Mouse (Mus musculus) heart, postnatal 0 days (tissue): ENCODE data around the gene Zbtb41.

Experiments
- CTCF ChIP-seq: IDR thresholded peaks from 2 replicates; pipeline ENCODE4 v1.5.1; 2016; ENCODE audit warnings: antibody characterized with exemption, control low read depth, low read depth
- EP300 ChIP-seq: IDR thresholded peaks from 2 replicates; pipeline ENCODE4 v1.6.1; 2016; ENCODE audit warnings: antibody characterized with exemption, low read depth

DNA sequence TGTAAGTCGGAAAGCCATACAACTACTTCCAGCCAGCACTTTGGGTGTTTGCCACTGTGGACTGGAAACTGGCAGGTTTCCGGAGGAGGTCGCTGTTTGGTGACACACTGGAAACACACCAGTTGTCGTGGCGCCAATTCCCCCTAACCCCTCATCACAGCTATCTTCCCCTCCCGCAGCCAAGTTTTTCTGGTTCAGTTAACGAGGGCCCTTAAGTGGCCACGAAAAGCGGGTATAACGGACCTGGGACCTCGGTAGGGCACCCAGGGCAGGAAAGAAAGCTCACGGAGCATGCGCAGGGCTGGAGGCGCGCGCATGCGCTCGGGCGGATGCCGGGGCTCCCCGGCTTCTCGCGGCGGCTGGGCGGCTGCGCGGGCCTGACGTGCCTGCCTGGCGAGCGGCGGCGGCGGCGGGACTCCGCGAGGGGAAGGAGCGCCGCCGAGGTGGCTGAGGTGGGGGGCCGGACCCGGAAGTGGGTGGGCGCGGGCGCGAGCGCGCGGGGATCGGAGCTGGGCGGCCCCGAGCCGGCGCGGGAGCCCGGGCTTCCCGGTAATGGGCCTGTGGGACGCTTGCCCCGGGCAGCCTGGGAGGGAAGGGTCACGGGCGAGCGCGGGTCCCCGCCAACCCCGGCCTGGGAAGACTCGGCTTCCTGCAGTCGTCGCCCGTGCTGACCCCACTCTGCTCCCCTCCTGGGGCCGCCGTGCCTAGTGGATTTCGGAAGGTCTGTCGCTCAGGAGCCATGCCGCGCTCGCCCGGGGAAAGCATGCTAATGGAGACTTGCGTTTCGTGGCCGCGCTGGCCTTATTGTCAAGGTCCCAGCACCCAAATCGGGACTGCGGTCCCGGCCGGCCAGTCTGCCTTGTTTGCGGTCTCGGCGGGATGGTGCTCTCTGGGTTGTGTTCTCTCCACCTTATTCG, at the start of gene Zbtb41:
- TF ChIP-seq CTCF (peak; percentile 55), EP300 (no peak)
